Mouse (Mus musculus) E14TG2a.4 (cell line): ENCODE data around the gene Ppp1r10.
"Not testable (repeated sequence)": the region's sequence is repeated elsewhere in the genome, so short reads cannot be mapped to it uniquely, and the experiment has no call there.

Experiments
- CTCF ChIP-seq: conservative IDR thresholded peaks from 2 replicates; pipeline ENCODE4 v1.5.1; 2014; ENCODE audit warnings: low read length
- NANOG ChIP-seq: IDR thresholded peaks from 2 replicates; pipeline ENCODE4 v1.6.1; 2014; ENCODE audit warnings: borderline replicate concordance, low read length, mixed read lengths
- POU5F1 ChIP-seq: IDR thresholded peaks from 2 replicates; pipeline ENCODE4 v1.6.1; 2014; ENCODE audit warnings: low read length, borderline replicate concordance

GRCm38 (mm10) chr17:35950946-35951345 lies 34.7 kb downstream of the Ppp1r10 start:
- TF ChIP-seq NANOG, CTCF, POU5F1: not testable (repeated sequence)
